Mouse (Mus musculus): ENCODE results near the gene Rtkn2. TPM values are rescaled to one million over a fixed set of nuclear protein-coding genes. Genes with fewer than 3 reads are reported as not detected.
A peak's percentile ranks its signal among the peaks of the same experiment; 100 is the strongest.

The Rtkn2 gene
- total and polyA plus RNA-seq, 2 experiments from 2014 or later: 0.27 to 2.2 TPM

GRCm38 (mm10) chr10:68090197-68090535 is 110.8 kb downstream of the Rtkn2 start:
- H3K27ac ChIP-seq (ENCODE audit: low read depth): peak overlapping the region; percentile 90
- no peaks in the 10 kb centered on the region for H3K9me3 ChIP-seq (replicated peaks; ENCODE audit: control insufficient read depth, low read length)
- TF ChIP-seq CTCF (IDR thresholded peaks at IDR 0.05; ENCODE audit: low read depth): peak; percentile 38; the same call in 1 of the 2 replicates
- peak; percentile 84 for TF ChIP-seq EP300 (IDR thresholded peaks at IDR 0.05; ENCODE audit: low read depth)
- ATAC-seq (ENCODE audit: insufficient read depth, low read depth) (peak; percentile 91), DNase-seq (ENCODE audit: low spot score) (peak; percentile 95)
- WGBS: 5% methylated on average over 4 of the region's 4 CpGs
- H3K4me2 ChIP-seq (ENCODE audit: low read depth, low read length): peak overlapping the region; percentile 35
- H3K27me3 ChIP-seq (ENCODE audit: control insufficient read depth, insufficient read depth, low read length): no peaks in the 10 kb centered on the region
- H3K9ac ChIP-seq (replicated peaks; ENCODE audit: low read depth, low read length): no peak overlapping the region
- peaks cover 25% of the 10 kb centered on the region for H3K4me1 ChIP-seq (ENCODE audit: control insufficient read depth, insufficient read depth)
- H3K36me3 ChIP-seq (replicated peaks; ENCODE audit: control insufficient read depth, insufficient read depth, low read length): peaks cover 14% of the 10 kb centered on the region; the same call in 1 of the 2 replicates
- no peak overlapping the region for H3K4me3 ChIP-seq (ENCODE audit: low read depth, low read length)

- Histone ChIP-seq H3K9me3 (replicated peaks; ENCODE audit: control insufficient read depth, low read length) (no peaks in the 10 kb centered on the region), H3K4me1 (ENCODE audit: control insufficient read depth, insufficient read depth) (peaks cover 27% of the 10 kb centered on the region), H3K4me3 (ENCODE audit: low read depth, low read length) (no peak overlapping the region), H3K27me3 (ENCODE audit: control insufficient read depth, insufficient read depth, low read length) (no peaks in the 10 kb centered on the region), H3K27ac (ENCODE audit: low read depth) (peak overlapping the region; percentile 90), H3K36me3 (replicated peaks; ENCODE audit: control insufficient read depth, insufficient read depth, low read length) (peaks cover 17% of the 10 kb centered on the region; the same call in 1 of the 2 replicates), H3K9ac (replicated peaks; ENCODE audit: low read depth, low read length) (no peak overlapping the region), H3K4me2 (ENCODE audit: low read depth, low read length) (0 out of 2 replicates have a peak overlapping the region, but pooled peaks have one; percentile 7)
- WGBS: 47% methylated on average over 3 of the region's 3 CpGs
- DNase-seq (ENCODE audit: low spot score) (no peak), ATAC-seq (ENCODE audit: insufficient read depth, low read depth) (0 out of 2 replicates have a peak, but pooled peaks have one; percentile 3)
- TF ChIP-seq EP300 (IDR thresholded peaks at IDR 0.05; ENCODE audit: low read depth) (no peak), CTCF (IDR thresholded peaks at IDR 0.05; ENCODE audit: low read depth) (no peak)
Observed at GRCm38 (mm10) chr10:68090544-68090943, 111.2 kb downstream of the Rtkn2 start.

- H3K9ac ChIP-seq (replicated peaks; ENCODE audit: low read depth, low read length): no peak overlapping the region
- TF ChIP-seq EP300 (IDR thresholded peaks at IDR 0.05; ENCODE audit: low read depth): no peak
- TF ChIP-seq CTCF (IDR thresholded peaks at IDR 0.05; ENCODE audit: low read depth): no peak
- H3K9me3 ChIP-seq (replicated peaks; ENCODE audit: control insufficient read depth, low read length): no peaks in the 10 kb centered on the region
- H3K4me1 ChIP-seq (ENCODE audit: control insufficient read depth, insufficient read depth): peaks cover 27% of the 10 kb centered on the region
- 27% methylated on average over 11 of the region's 11 CpGs for WGBS
- DNase-seq (ENCODE audit: low spot score): no peak
- H3K4me3 ChIP-seq (ENCODE audit: low read depth, low read length): no peak overlapping the region
- H3K4me2 ChIP-seq (ENCODE audit: low read depth, low read length): 0 out of 2 replicates have a peak overlapping the region, but pooled peaks have one; percentile 7
- peak overlapping the region; percentile 90 for H3K27ac ChIP-seq (ENCODE audit: low read depth)
- H3K36me3 ChIP-seq (replicated peaks; ENCODE audit: control insufficient read depth, insufficient read depth, low read length): peaks cover 19% of the 10 kb centered on the region
- ATAC-seq (ENCODE audit: insufficient read depth, low read depth): no peak
- H3K27me3 ChIP-seq (ENCODE audit: control insufficient read depth, insufficient read depth, low read length): no peaks in the 10 kb centered on the region
Observed at GRCm38 (mm10) chr10:68091011-68091410, 111.6 kb downstream of the Rtkn2 start.

- H3K4me2 ChIP-seq (ENCODE audit: low read depth, low read length): no peak overlapping the region
- no peak overlapping the region for H3K4me3 ChIP-seq (ENCODE audit: low read depth, low read length)
- H3K36me3 ChIP-seq (replicated peaks; ENCODE audit: control insufficient read depth, insufficient read depth, low read length): peaks cover 27% of the 10 kb centered on the region
- ATAC-seq (ENCODE audit: insufficient read depth, low read depth): no peak
- no peak for DNase-seq (ENCODE audit: low spot score)
- no peak for TF ChIP-seq CTCF (IDR thresholded peaks at IDR 0.05; ENCODE audit: low read depth)
- no peak for TF ChIP-seq EP300 (IDR thresholded peaks at IDR 0.05; ENCODE audit: low read depth)
- 66% methylated on average over 4 of the region's 4 CpGs for WGBS
- peak overlapping the region; percentile 90 for H3K27ac ChIP-seq (ENCODE audit: low read depth)
- H3K4me1 ChIP-seq (ENCODE audit: control insufficient read depth, insufficient read depth): peaks cover 27% of the 10 kb centered on the region
- no peak overlapping the region for H3K9ac ChIP-seq (replicated peaks; ENCODE audit: low read depth, low read length)
- H3K27me3 ChIP-seq (ENCODE audit: control insufficient read depth, insufficient read depth, low read length): no peaks in the 10 kb centered on the region
- no peaks in the 10 kb centered on the region for H3K9me3 ChIP-seq (replicated peaks; ENCODE audit: control insufficient read depth, low read length)
Observed at GRCm38 (mm10) chr10:68091840-68092239, 112.5 kb downstream of the Rtkn2 start.

GRCm38 (mm10) chr10:68093496-68093895 is 114.1 kb downstream of the Rtkn2 start:
- H3K27ac ChIP-seq (ENCODE audit: low read depth): no peak overlapping the region
- no peak overlapping the region for H3K4me2 ChIP-seq (ENCODE audit: low read depth, low read length)
- WGBS: 81% methylated on average over 3 of the region's 3 CpGs
- peaks cover 27% of the 10 kb centered on the region for H3K4me1 ChIP-seq (ENCODE audit: control insufficient read depth, insufficient read depth)
- no peaks in the 10 kb centered on the region for H3K9me3 ChIP-seq (replicated peaks; ENCODE audit: control insufficient read depth, low read length)
- peaks cover 44% of the 10 kb centered on the region for H3K36me3 ChIP-seq (replicated peaks; ENCODE audit: control insufficient read depth, insufficient read depth, low read length)
- DNase-seq (ENCODE audit: low spot score) (no peak), ATAC-seq (ENCODE audit: insufficient read depth, low read depth) (no peak)
- H3K9ac ChIP-seq (replicated peaks; ENCODE audit: low read depth, low read length): no peak overlapping the region
- H3K4me3 ChIP-seq (ENCODE audit: low read depth, low read length): no peak overlapping the region
- no peak for TF ChIP-seq CTCF (IDR thresholded peaks at IDR 0.05; ENCODE audit: low read depth)
- TF ChIP-seq EP300 (IDR thresholded peaks at IDR 0.05; ENCODE audit: low read depth): no peak
- H3K27me3 ChIP-seq (ENCODE audit: control insufficient read depth, insufficient read depth, low read length): no peaks in the 10 kb centered on the region

GRCm38 (mm10) chr10:68095136-68095535 is 115.8 kb downstream of the Rtkn2 start:
- no peak overlapping the region for H3K9ac ChIP-seq (replicated peaks; ENCODE audit: low read depth, low read length)
- no peak overlapping the region for H3K4me3 ChIP-seq (ENCODE audit: low read depth, low read length)
- H3K36me3 ChIP-seq (replicated peaks; ENCODE audit: control insufficient read depth, insufficient read depth, low read length): peaks cover 49% of the 10 kb centered on the region
- 27% methylated on average over 2 of the region's 2 CpGs for WGBS
- peaks cover 21% of the 10 kb centered on the region for H3K4me1 ChIP-seq (ENCODE audit: control insufficient read depth, insufficient read depth)
- ATAC-seq (ENCODE audit: insufficient read depth, low read depth) (no peak), DNase-seq (ENCODE audit: low spot score) (no peak)
- no peak overlapping the region for H3K27ac ChIP-seq (ENCODE audit: low read depth)
- TF ChIP-seq EP300 (IDR thresholded peaks at IDR 0.05; ENCODE audit: low read depth) (no peak), CTCF (IDR thresholded peaks at IDR 0.05; ENCODE audit: low read depth) (no peak)
- no peaks in the 10 kb centered on the region for H3K27me3 ChIP-seq (ENCODE audit: control insufficient read depth, insufficient read depth, low read length)
- H3K4me2 ChIP-seq (ENCODE audit: low read depth, low read length): no peak overlapping the region
- H3K9me3 ChIP-seq (replicated peaks; ENCODE audit: control insufficient read depth, low read length): no peaks in the 10 kb centered on the region

All from heart, postnatal 0 days (tissue).